Mouse (Mus musculus) intestine, embryonic 16.5 days (tissue): Measurements from ENCODE around the gene Fam19a2. TPM values are rescaled to one million over a fixed set of nuclear protein-coding genes. Genes with fewer than 3 reads are reported as not detected.

Source experiments
- ATAC-seq: fragments of 200-750 bp; cut with Nextera tagmentation; 2 replicates; pipeline ENCODE4 v1.8.0; 2017; ENCODE audit warnings: moderate TSS enrichment, moderate library complexity
- H3K27ac ChIP-seq: fragments of 300-500 bp; sonication (generic); 2 replicates; pipeline ENCODE4 v1.5.1; 2014; ENCODE audit warnings: mild to moderate bottlenecking, low read length
- H3K27me3 ChIP-seq: fragments of 300-500 bp; sonication (generic); replicated peaks from 2 replicates; pipeline ENCODE4 v1.6.1; 2014; ENCODE audit warnings: low read length, control low read depth, mixed read lengths; ENCODE audit not compliant: control insufficient read depth, insufficient read depth
- H3K36me3 ChIP-seq: fragments of 300-500 bp; sonication (generic); 2 replicates; pipeline ENCODE4 v1.6.1; 2014; ENCODE audit warnings: low read length, control low read depth; ENCODE audit not compliant: control insufficient read depth, insufficient read depth
- H3K4me1 ChIP-seq: fragments of 300-500 bp; sonication (generic); 2 replicates; pipeline ENCODE4 v1.6.1; 2014; ENCODE audit warnings: low read length, control low read depth, mixed read lengths; ENCODE audit not compliant: control insufficient read depth, insufficient read depth
- H3K4me2 ChIP-seq: fragments of 300-500 bp; sonication (generic); 2 replicates; pipeline ENCODE4 v1.6.1; 2014; ENCODE audit warnings: low read depth, low read length, control low read depth
- H3K4me3 ChIP-seq: fragments of 300-500 bp; sonication (generic); 2 replicates; pipeline ENCODE4 v1.5.1; 2014; ENCODE audit warnings: mild to moderate bottlenecking, low read length
- H3K9ac ChIP-seq: fragments of 300-500 bp; sonication (generic); 2 replicates; pipeline ENCODE4 v1.6.1; 2014; ENCODE audit warnings: low read depth, low read length
- H3K9me3 ChIP-seq: fragments of 300-500 bp; sonication (generic); 2 replicates; pipeline ENCODE4 v1.6.1; 2016; ENCODE audit warnings: low read length, control low read depth; ENCODE audit not compliant: control insufficient read depth
- WGBS: fragments of 180-500 bp; shearing (Covaris S2); extraction: QIAGEN DNeasy Blood & Tissue Kit; methylation state at CpG from one replicate; pipeline ENCODE4 v1.1.7; 2014; 5-methylcytosine and 5-hydroxymethylcytosine counted together
- polyA plus RNA-seq: library from polyadenylated mRNA; unstranded; fragments of >200 nt; fragmentation: Nextera tagmentation; extraction: Ambion mirVana; gene quantifications from 2 replicates; pipeline ENCODE4 v1.2.1, GENCODE M21; 2015

Gene Fam19a2
- polyA plus RNA-seq, 1 experiment from 2014 or later, result 1.7 TPM

- no peak for ATAC-seq
- H3K9me3 ChIP-seq, result no peaks in the 10 kb centered on the region
- WGBS, result 71% methylated on average over 4 of the region's 4 CpGs
- no peak overlapping the region for H3K9ac ChIP-seq
- H3K27ac ChIP-seq, result no peak overlapping the region
- H3K4me2 ChIP-seq, result no peak overlapping the region
- no peaks in the 10 kb centered on the region for H3K36me3 ChIP-seq
- no peaks in the 10 kb centered on the region for H3K4me1 ChIP-seq
- no peak overlapping the region for H3K4me3 ChIP-seq
- no peaks in the 10 kb centered on the region for H3K27me3 ChIP-seq
Observed at GRCm38 (mm10) chr10:123577823-123578222, 314.0 kb downstream of the Fam19a2 start.

DNA sequence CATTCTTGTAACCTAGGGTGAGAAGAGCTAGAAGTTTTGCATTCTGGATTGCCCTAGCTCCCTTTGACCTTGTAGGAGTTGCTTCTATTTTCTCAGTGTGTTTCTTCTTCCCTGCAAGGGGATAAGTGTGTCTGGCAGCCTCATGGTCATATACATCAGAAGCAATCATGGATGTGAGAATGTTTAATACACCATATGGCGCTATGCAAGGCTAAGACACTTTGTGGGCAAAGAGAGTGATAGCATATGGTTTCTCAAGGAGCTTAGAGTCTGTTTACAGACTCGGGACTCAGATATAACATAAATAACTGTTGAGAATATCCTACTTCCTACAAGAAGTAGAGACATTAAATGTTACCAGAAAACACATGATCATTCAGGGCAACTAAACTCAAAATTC is 315.2 kb downstream of the Fam19a2 start:
- ATAC-seq, result 0 out of 2 replicates have a peak, but pooled peaks have one; percentile 55
- H3K9me3 ChIP-seq, result no peaks in the 10 kb centered on the region
- H3K27ac ChIP-seq, result no peak overlapping the region
- WGBS, result 56% methylated on average over 2 of the region's 2 CpGs
- H3K4me2 ChIP-seq, result no peak overlapping the region
- H3K36me3 ChIP-seq, result no peaks in the 10 kb centered on the region
- no peak overlapping the region for H3K4me3 ChIP-seq
- no peaks in the 10 kb centered on the region for H3K27me3 ChIP-seq
- H3K9ac ChIP-seq, result no peak overlapping the region
- no peaks in the 10 kb centered on the region for H3K4me1 ChIP-seq

DNA sequence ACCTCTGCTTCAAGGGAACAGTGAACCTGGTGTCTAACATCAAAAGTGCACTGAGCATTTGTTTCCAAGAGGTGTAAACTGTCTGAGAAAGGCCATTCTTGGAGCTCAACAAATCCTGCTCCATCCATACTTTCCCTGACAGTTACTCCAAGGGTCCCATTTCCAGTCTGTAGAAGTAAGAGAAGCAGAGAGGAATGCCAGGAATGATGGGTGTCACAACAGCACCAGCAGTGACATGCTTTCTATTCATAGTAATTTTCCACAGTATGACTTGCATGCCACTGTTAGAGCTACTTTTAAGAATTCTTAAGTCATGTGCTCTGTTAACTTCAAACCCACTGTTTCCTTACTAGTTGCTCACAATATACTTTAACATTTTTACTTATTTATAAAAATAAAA is 331.2 kb downstream of the Fam19a2 start:
- H3K27ac ChIP-seq, result no peak overlapping the region
- H3K4me1 ChIP-seq, result no peaks in the 10 kb centered on the region
- H3K9me3 ChIP-seq, result no peaks in the 10 kb centered on the region
- ATAC-seq, result no peak
- no peaks in the 10 kb centered on the region for H3K27me3 ChIP-seq
- no peak overlapping the region for H3K4me3 ChIP-seq
- no peak overlapping the region for H3K4me2 ChIP-seq
- H3K9ac ChIP-seq, result no peak overlapping the region
- H3K36me3 ChIP-seq, result no peaks in the 10 kb centered on the region

- no peaks in the 10 kb centered on the region for H3K4me1 ChIP-seq
- no peaks in the 10 kb centered on the region for H3K27me3 ChIP-seq
- no peaks in the 10 kb centered on the region for H3K9me3 ChIP-seq
- no peak for ATAC-seq
- H3K4me2 ChIP-seq, result no peak overlapping the region
- no peak overlapping the region for H3K9ac ChIP-seq
- H3K27ac ChIP-seq, result no peak overlapping the region
- H3K4me3 ChIP-seq, result no peak overlapping the region
- H3K36me3 ChIP-seq, result no peaks in the 10 kb centered on the region
- 83% methylated on average over 3 of the region's 3 CpGs for WGBS
Observed at GRCm38 (mm10) chr10:123597059-123597458, 333.3 kb downstream of the Fam19a2 start.

DNA sequence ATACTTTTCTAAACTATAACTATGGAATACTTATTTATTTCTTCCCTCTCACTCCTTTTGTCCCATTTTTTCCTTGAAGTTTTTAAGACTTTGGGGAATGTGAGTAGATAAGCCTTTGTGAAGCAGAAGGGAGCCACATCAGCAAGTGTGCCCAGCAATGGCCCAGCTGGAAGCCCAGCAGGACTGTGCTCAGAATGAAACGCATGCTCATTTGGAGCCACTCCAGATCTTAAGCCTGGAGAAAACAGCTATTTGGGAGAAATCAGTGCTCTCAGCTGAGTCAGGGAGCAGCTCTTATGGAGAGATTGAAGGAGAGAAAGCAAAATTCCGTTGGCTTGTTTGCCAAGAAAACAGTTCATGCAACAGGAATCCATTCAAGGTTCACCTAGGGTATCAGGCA is 341.9 kb downstream of the Fam19a2 start:
- no peak overlapping the region for H3K9ac ChIP-seq
- no peaks in the 10 kb centered on the region for H3K27me3 ChIP-seq
- WGBS, result 47% methylated on average over 2 of the region's 2 CpGs
- H3K9me3 ChIP-seq, result no peaks in the 10 kb centered on the region
- no peaks in the 10 kb centered on the region for H3K36me3 ChIP-seq
- no peak overlapping the region for H3K4me2 ChIP-seq
- H3K4me1 ChIP-seq, result no peaks in the 10 kb centered on the region
- ATAC-seq, result no peak
- no peak overlapping the region for H3K27ac ChIP-seq
- no peak overlapping the region for H3K4me3 ChIP-seq

DNA sequence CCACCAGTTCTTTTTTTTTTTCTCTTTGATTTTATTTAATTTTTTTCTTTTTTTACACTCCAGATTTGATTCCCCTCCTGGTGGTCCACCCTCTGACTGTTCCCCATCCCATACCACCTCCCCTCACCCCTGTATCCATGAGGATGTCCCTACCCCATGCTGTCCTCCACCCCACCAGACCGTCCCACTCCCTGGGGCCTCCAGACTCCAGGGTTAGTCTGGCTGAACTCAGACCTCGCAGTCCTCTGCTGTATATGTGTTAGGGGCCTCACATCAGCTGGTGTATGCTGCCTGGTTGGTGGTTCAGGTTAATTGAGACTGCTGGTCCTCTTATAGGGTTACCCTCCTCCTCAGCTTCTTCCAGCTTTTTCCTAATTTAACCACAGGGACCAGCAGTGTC is 362.9 kb downstream of the Fam19a2 start:
- Histone ChIP-seq H3K9me3 (no peaks in the 10 kb centered on the region), H3K27ac (no peak overlapping the region), H3K4me2 (no peak overlapping the region), H3K4me1 (no peaks in the 10 kb centered on the region), H3K27me3 (no peaks in the 10 kb centered on the region), H3K9ac (no peak overlapping the region), H3K36me3 (no peaks in the 10 kb centered on the region), H3K4me3 (no peak overlapping the region)
- no peak for ATAC-seq
- WGBS, result 88% methylated on average over 2 of the region's 2 CpGs

GRCm38 (mm10) chr10:123629248-123629744 is 365.5 kb downstream of the Fam19a2 start:
- Histone ChIP-seq H3K4me1 (no peaks in the 10 kb centered on the region), H3K9ac (no peak overlapping the region), H3K27me3 (no peaks in the 10 kb centered on the region), H3K4me2 (no peak overlapping the region), H3K36me3 (no peaks in the 10 kb centered on the region), H3K27ac (no peak overlapping the region), H3K9me3 (no peaks in the 10 kb centered on the region), H3K4me3 (no peak overlapping the region)
- whole genome bisulfite sequencing, result 81% methylated on average over 5 of the region's 5 CpGs
- no peak for ATAC-seq

GRCm38 (mm10) chr10:123632029-123632428 is 368.2 kb downstream of the Fam19a2 start:
- no peak for ATAC-seq
- no peaks in the 10 kb centered on the region for H3K36me3 ChIP-seq
- no peak overlapping the region for H3K4me3 ChIP-seq
- H3K4me2 ChIP-seq, result no peak overlapping the region
- no peaks in the 10 kb centered on the region for H3K4me1 ChIP-seq
- no peaks in the 10 kb centered on the region for H3K27me3 ChIP-seq
- no peak overlapping the region for H3K27ac ChIP-seq
- H3K9ac ChIP-seq, result no peak overlapping the region
- H3K9me3 ChIP-seq, result no peaks in the 10 kb centered on the region
- WGBS, result 43% methylated on average over 5 of the region's 5 CpGs

DNA sequence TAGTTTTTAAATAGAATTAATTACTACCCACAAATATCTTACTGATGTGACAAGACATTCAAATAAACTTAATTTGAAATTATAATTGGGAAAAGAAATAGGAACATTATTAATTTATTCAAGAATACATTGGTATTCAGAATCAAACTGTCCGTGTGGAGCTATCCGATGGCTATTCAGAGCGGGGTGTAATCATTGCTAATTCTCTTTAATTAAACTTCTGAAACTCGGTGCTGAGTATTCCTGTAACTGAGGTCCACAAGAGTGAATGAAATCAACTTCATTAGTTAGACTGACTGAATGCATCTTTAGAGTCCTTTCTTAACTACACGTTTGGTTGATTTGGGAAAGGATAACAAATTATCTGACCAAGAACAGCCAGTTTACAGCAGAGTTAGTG is 372.9 kb downstream of the Fam19a2 start:
- H3K27me3 ChIP-seq, result no peaks in the 10 kb centered on the region
- no peaks in the 10 kb centered on the region for H3K4me1 ChIP-seq
- no peak overlapping the region for H3K9ac ChIP-seq
- no peaks in the 10 kb centered on the region for H3K36me3 ChIP-seq
- no peak overlapping the region for H3K27ac ChIP-seq
- H3K9me3 ChIP-seq, result no peaks in the 10 kb centered on the region
- no peak overlapping the region for H3K4me3 ChIP-seq
- ATAC-seq, result no peak
- H3K4me2 ChIP-seq, result no peak overlapping the region
- 84% methylated on average over 5 of the region's 5 CpGs for WGBS

DNA sequence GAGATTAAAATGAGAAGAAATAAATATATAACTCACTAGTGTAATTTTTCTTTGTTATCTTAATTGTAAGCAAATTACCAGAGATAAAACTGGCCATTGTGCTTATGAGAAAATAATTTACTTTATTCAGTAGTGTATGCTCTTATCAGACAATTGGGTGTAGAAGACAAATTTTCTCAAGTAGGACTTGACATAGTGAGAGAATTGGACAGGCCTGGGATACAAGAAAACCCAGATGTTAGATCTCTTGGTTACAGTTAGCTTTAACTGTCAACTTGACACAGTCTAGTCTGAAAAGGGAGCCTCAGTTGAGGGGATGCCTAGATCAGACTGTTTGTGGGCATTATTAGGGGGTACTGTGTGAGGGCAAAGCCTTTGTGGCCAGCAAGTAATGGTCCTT is 373.7 kb downstream of the Fam19a2 start:
- Histone ChIP-seq H3K9ac (no peak overlapping the region), H3K4me1 (no peaks in the 10 kb centered on the region)
- no peak for ATAC-seq

More for the DNA sequence above, 373.7 kb downstream of the Fam19a2 start:
- Histone ChIP-seq H3K4me2 (no peak overlapping the region), H3K36me3 (no peaks in the 10 kb centered on the region), H3K4me3 (no peak overlapping the region), H3K27me3 (no peaks in the 10 kb centered on the region), H3K9me3 (no peaks in the 10 kb centered on the region), H3K27ac (no peak overlapping the region)
